In the genomic region with DNA sequence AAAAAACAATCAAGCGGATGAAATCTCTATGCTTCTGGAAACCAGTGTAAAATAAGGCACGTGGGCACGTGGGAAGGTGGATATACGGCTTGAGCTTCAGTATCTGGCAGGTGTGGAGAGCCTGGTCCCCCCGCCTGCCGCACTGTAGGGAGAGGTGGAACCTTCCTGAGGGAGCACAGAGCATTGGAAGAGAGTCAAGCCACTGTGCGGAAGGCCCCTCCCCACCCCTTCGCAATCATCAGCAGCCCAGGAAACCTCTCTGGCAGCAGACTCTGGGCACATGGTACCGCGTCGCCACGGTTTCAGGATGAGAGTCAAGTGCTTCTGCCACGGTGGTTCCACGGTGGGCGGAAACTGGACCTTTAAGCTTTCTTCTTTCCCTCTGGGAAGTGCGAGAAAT, we compare ENCODE assay signal across 28 mouse cellular contexts.
DNase-seq lines count a peak whose midpoint lies in the region; ATAC-seq and TF ChIP-seq lines count a peak whose summit lies in the region.
"Had no signal": no experiment of that assay in that cellular context is flagged by ENCODE, and none has a peak within 500 bp of the region (broad histone marks: within the 10 kb centered on the region; RNA-seq: fewer than 3 reads in every experiment).

No protein-coding gene starts in this region.

- H3K27me3 ChIP-seq in cerebellum, adult 2 months (ENCODE audit: control insufficient read depth, insufficient read depth, low read length): no peaks in the 10 kb centered on the region
- no peaks in the 10 kb centered on the region for H3K27me3 ChIP-seq in heart, embryonic 13.5 days (replicated peaks)
- H3K27me3 ChIP-seq in intestine, embryonic 16.5 days (replicated peaks; ENCODE audit: control insufficient read depth, insufficient read depth, low read length): no peaks in the 10 kb centered on the region
- H3K27me3 ChIP-seq: embryonic facial prominence, embryonic 12.5 days; forebrain, embryonic 12.5 days; limb, embryonic 15.5 days; midbrain, embryonic 15.5 days; neural tube, embryonic 13.5 days had no signal

- H3K27ac ChIP-seq in cerebellum, adult 2 months (ENCODE audit: insufficient read depth, low read length): no peak overlapping the region
- H3K27ac ChIP-seq in heart, embryonic 13.5 days (replicated peaks): 0 out of 2 replicates have a peak overlapping the region, but pooled peaks have one; percentile 3
- H3K27ac ChIP-seq in intestine, embryonic 16.5 days (ENCODE audit: low read length): no peak overlapping the region
- H3K27ac ChIP-seq: embryonic facial prominence, embryonic 12.5 days; forebrain, embryonic 12.5 days; heart, embryonic 10.5 days; hindbrain, embryonic 10.5 days; hindbrain, postnatal 0 days; limb, embryonic 15.5 days; liver, embryonic 14.5 days; midbrain, embryonic 15.5 days; neural tube, embryonic 13.5 days had no signal

- DNase-seq in cerebellum, adult 2 months: peak in 1 of 2 experiments; percentile 13
- DNase-seq in cerebellum, adult 11-12 months: no peak
- DNase-seq in heart, adult 11 months: no peak
- no peak for DNase-seq in Muller cell, postnatal 12 days (ENCODE audit: inconsistent ontology term)
- DNase-seq in ovary, postnatal 14 days (ENCODE audit: low spot score): no peak
- DNase-seq: adrenal gland, postnatal 14 days; cerebellum, adult 9-11 months; heart, postnatal 10 days; kidney, adult 18-20 months; kidney, postnatal 4 days; layer of hippocampus, adult 9-11 months; lung, embryonic 14.5 days; lung, postnatal 4 days; right cerebral cortex, adult 18-20 months; thymus, adult 18-20 months; thymus, postnatal 36 days had no signal

- no peak for ATAC-seq in heart, embryonic 13.5 days (ENCODE audit: extremely low read depth, insufficient number of reproducible peaks, low FRiP score, low TSS enrichment)
- ATAC-seq in intestine, embryonic 16.5 days: peak; percentile 52; the same call in 1 of the 2 replicates
- ATAC-seq: hindbrain, postnatal 0 days; midbrain, embryonic 15.5 days had no signal

- 23% methylated on average over 16 of the region's 16 CpGs for WGBS in cerebellum, adult 2 months
- WGBS in heart, embryonic 13.5 days: 60% methylated on average over 16 of the region's 16 CpGs
- 71% methylated on average over 16 of the region's 16 CpGs for WGBS in intestine, embryonic 16.5 days

- no peaks in the 10 kb centered on the region for H3K4me1 ChIP-seq in cerebellum, adult 2 months (ENCODE audit: control insufficient read depth, insufficient read depth, low read length)
- H3K4me1 ChIP-seq in heart, embryonic 13.5 days: peaks cover 33% of the 10 kb centered on the region
- peaks cover 8% of the 10 kb centered on the region; the same call in 1 of the 2 replicates for H3K4me1 ChIP-seq in intestine, embryonic 16.5 days (ENCODE audit: control insufficient read depth, insufficient read depth, low read length)

- no peak for TF ChIP-seq CTCF in cerebellum, adult 2 months (IDR thresholded peaks at IDR 0.05; ENCODE audit: borderline replicate concordance, insufficient read depth, low read depth, low read length)

- H3K4me2 ChIP-seq in heart, embryonic 13.5 days: peak overlapping the region; percentile 34
- no peak overlapping the region for H3K4me2 ChIP-seq in intestine, embryonic 16.5 days (ENCODE audit: low read depth, low read length)
- H3K4me2 ChIP-seq: embryonic facial prominence, embryonic 12.5 days; forebrain, embryonic 12.5 days; limb, embryonic 15.5 days; lung, embryonic 14.5 days; midbrain, embryonic 15.5 days; neural tube, embryonic 13.5 days had no signal

- peak overlapping the region; percentile 1 for H3K4me3 ChIP-seq in cerebellum, adult 2 months (replicated peaks; ENCODE audit: insufficient read depth, low read depth, low read length)
- H3K4me3 ChIP-seq in heart, embryonic 13.5 days: no peak overlapping the region
- no peak overlapping the region for H3K4me3 ChIP-seq in intestine, embryonic 16.5 days (ENCODE audit: low read length)
- H3K4me3 ChIP-seq: embryonic facial prominence, embryonic 12.5 days; forebrain, embryonic 12.5 days; heart, embryonic 10.5 days; hindbrain, embryonic 10.5 days; limb, embryonic 15.5 days; midbrain, embryonic 15.5 days; neural tube, embryonic 13.5 days had no signal

- no peak overlapping the region for H3K9ac ChIP-seq in heart, embryonic 13.5 days
- no peak overlapping the region for H3K9ac ChIP-seq in intestine, embryonic 16.5 days (ENCODE audit: low read depth, low read length)
- H3K9ac ChIP-seq: embryonic facial prominence, embryonic 12.5 days; forebrain, embryonic 12.5 days; limb, embryonic 15.5 days; liver, embryonic 14.5 days; lung, embryonic 14.5 days; midbrain, embryonic 15.5 days; neural tube, embryonic 13.5 days had no signal

- no peaks in the 10 kb centered on the region for H3K36me3 ChIP-seq in heart, embryonic 13.5 days
- no peaks in the 10 kb centered on the region for H3K36me3 ChIP-seq in intestine, embryonic 16.5 days (ENCODE audit: control insufficient read depth, insufficient read depth, low read length)
- H3K36me3 ChIP-seq: embryonic facial prominence, embryonic 12.5 days; forebrain, embryonic 12.5 days; heart, embryonic 10.5 days; hindbrain, embryonic 10.5 days; limb, embryonic 15.5 days; midbrain, embryonic 15.5 days; neural tube, embryonic 13.5 days had no signal

- H3K9me3 ChIP-seq in heart, embryonic 13.5 days: no peaks in the 10 kb centered on the region
- no peaks in the 10 kb centered on the region for H3K9me3 ChIP-seq in intestine, embryonic 16.5 days (ENCODE audit: control insufficient read depth, low read length)
- H3K9me3 ChIP-seq: embryonic facial prominence, embryonic 12.5 days; forebrain, embryonic 12.5 days; G1E; heart, embryonic 10.5 days; hindbrain, embryonic 10.5 days; limb, embryonic 15.5 days; midbrain, embryonic 15.5 days; neural tube, embryonic 13.5 days had no signal

- no peak for TF ChIP-seq POLR2A in cerebellum, adult 2 months (IDR thresholded peaks at IDR 0.05; ENCODE audit: borderline replicate concordance, insufficient read depth, low read length)
